Mouse (Mus musculus): ENCODE measurements around the gene Chaf1b.
A peak's percentile ranks its signal among the peaks of the same experiment; 100 is the strongest.

The Chaf1b gene

GRCm38 (mm10) chr16:93913881-93914576, 30.3 kb downstream of the Chaf1b start:
- no peak for DNase-seq

- DNase-seq = peak; percentile 49
Measured at GRCm38 (mm10) chr16:93915338-93915849, 31.7 kb downstream of the Chaf1b start.

GRCm38 (mm10) chr16:93917712-93918678, 34.3 kb downstream of the Chaf1b start:
- DNase-seq = peak; percentile 69

GRCm38 (mm10) chr16:93918679-93919060, 35.0 kb downstream of the Chaf1b start:
- no peak for DNase-seq

GRCm38 (mm10) chr16:93919189-93919588, 35.5 kb downstream of the Chaf1b start:
- no peak for DNase-seq

GRCm38 (mm10) chr16:93920673-93921072, 37.0 kb downstream of the Chaf1b start:
- DNase-seq = no peak

GRCm38 (mm10) chr16:93922835-93923389, 39.2 kb downstream of the Chaf1b start:
- no peak for DNase-seq

GRCm38 (mm10) chr16:93923788-93924187, 40.1 kb downstream of the Chaf1b start:
- DNase-seq = no peak

- no peak for DNase-seq
Measured at GRCm38 (mm10) chr16:93925684-93926247, 42.1 kb downstream of the Chaf1b start.

GRCm38 (mm10) chr16:93929370-93930032, 45.8 kb downstream of the Chaf1b start:
- no peak for DNase-seq

- DNase-seq = no peak
Measured at GRCm38 (mm10) chr16:93932185-93933168, 48.8 kb downstream of the Chaf1b start.

GRCm38 (mm10) chr16:93934588-93934987, 50.9 kb downstream of the Chaf1b start:
- no peak for DNase-seq

GRCm38 (mm10) chr16:93935009-93935408, 51.3 kb downstream of the Chaf1b start:
- no peak for DNase-seq

GRCm38 (mm10) chr16:93938400-93938846, 54.7 kb downstream of the Chaf1b start:
- DNase-seq = no peak

GRCm38 (mm10) chr16:93939961-93940360, 56.3 kb downstream of the Chaf1b start:
- no peak for DNase-seq

GRCm38 (mm10) chr16:93941781-93942567, 58.3 kb downstream of the Chaf1b start:
- DNase-seq = no peak

GRCm38 (mm10) chr16:93942796-93943502, 59.2 kb downstream of the Chaf1b start:
- no peak for DNase-seq

- no peak for DNase-seq
Measured at GRCm38 (mm10) chr16:93944301-93944700, 60.6 kb downstream of the Chaf1b start.

GRCm38 (mm10) chr16:93947396-93947795, 63.7 kb downstream of the Chaf1b start:
- no peak for DNase-seq

Measured in kidney, adult 11 months (tissue).